Mouse (Mus musculus) neutrophil, adult 5-6 weeks (primary cell): ENCODE data around the gene Abcg1. TPM values are rescaled to one million over a fixed set of nuclear protein-coding genes. Genes with fewer than 3 reads are reported as not detected.

Source experiments
- ATAC-seq: fragments of 151-379, 151-347 bp; 2 replicates; pipeline ENCODE4 v1.8.0; 2017; ENCODE audit warnings: mild to moderate bottlenecking, moderate TSS enrichment; ENCODE audit not compliant: insufficient number of reproducible peaks, poor library complexity, low FRiP score, severe bottlenecking; ENCODE audit errors: extremely low read depth
- total RNA-seq: library from RNA; stranded (forward); fragments of 200-1000 nt; gene quantifications from 2 replicates; pipeline ENCODE4 v1.2.3, GENCODE M21; 2017

Gene Abcg1
- total RNA-seq, 1 experiment from 2014 or later = 90.7 TPM

DNA sequence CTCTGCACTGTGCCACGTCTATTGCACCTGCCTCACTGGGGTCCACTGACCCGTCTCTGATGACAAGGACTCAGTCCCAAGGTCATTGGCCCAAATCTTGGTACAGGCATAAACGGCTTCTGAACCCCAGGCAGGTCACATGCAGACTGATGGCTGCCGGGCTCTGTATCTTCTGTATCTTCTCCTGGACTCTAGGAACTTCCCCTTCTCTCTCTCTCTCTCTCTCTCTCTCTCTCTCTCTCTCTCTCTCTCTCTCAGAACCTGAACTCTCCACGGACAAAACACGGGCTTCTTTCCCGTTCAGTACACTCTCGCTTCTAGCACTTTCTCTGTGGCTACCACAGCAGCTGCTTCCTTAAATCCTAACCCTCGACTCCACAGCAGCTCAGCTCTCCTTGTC, 88.5 kb downstream of the Abcg1 start:
- no peak for ATAC-seq

DNA sequence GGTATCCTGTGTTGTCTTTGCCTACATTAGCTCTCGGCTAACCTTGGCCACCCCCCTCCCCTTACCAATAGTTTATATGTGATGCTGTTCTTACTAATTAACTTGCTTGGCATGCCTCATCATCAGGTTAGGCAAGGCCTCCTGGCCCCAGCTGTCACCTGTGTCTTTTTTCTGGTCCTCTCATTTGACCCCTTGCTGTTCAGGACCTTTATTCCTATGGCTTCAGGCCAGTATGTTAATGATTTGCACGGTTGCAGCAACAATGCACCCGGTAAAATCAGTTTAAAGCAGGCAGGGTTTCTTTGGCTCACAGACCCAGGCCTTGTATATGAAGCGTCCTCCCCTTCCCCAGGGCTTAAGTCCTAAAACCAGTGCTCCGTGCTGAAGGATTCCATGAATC, 95.0 kb downstream of the Abcg1 start:
- no peak for ATAC-seq

DNA sequence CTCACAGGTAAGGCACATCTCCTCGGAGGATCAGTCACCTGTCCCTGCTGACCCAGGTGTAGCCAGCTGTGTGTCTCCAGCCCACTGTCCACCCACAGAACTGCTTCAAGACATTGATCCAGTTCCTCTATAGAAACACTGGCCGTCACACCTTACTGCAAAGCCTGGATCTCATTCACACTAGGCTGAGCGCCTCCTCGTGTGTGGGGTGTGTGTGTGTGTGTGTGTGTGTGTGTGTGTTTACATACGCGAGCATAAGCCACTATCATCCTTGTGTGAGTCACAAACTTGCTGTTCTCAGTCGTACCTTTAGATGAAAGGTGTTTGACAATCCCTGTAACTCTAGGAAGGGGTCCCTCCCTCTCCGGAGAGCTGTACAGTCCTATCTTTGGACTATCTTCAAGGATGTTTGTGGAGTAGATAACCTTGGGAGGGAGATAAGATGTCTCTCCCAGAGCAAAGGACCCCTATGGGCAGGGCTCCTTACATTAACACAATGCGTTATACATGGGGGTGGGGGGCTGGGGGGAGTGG, 95.6 kb downstream of the Abcg1 start:
- no peak for ATAC-seq

GRCm38 (mm10) chr17:31153785-31154184, 96.3 kb downstream of the Abcg1 start:
- ATAC-seq = no peak

- no peak for ATAC-seq
Measured at GRCm38 (mm10) chr17:31157921-31158320, 100.4 kb downstream of the Abcg1 start.

- no peak for ATAC-seq
Measured at GRCm38 (mm10) chr17:31160291-31160690, 102.8 kb downstream of the Abcg1 start.

GRCm38 (mm10) chr17:31162607-31163006, 105.1 kb downstream of the Abcg1 start:
- ATAC-seq = no peak

- no peak for ATAC-seq
Measured at GRCm38 (mm10) chr17:31163821-31164220, 106.3 kb downstream of the Abcg1 start.

- no peak for ATAC-seq
Measured at GRCm38 (mm10) chr17:31165127-31165526, 107.7 kb downstream of the Abcg1 start, which contains the start of gene Tff1. Gene Tff1, minus strand, starts transcription at chr17:31165277.

Other genes starting within 250 kb of the Abcg1 start
- gene Glp1r, start 155.9 kb upstream of the Abcg1 start, total RNA-seq = not detected in 2 replicates
- not detected in 2 replicates for gene Umodl1, start 103.0 kb upstream of the Abcg1 start, total RNA-seq
- gene Tff3, start 72.0 kb downstream of the Abcg1 start, total RNA-seq = not detected in 2 replicates
- not detected in 2 replicates for gene Tff2, start 86.6 kb downstream of the Abcg1 start, total RNA-seq
- gene Tff1, start 107.6 kb downstream of the Abcg1 start, total RNA-seq = not detected in 2 replicates
- gene Tmprss3, start 141.3 kb downstream of the Abcg1 start, total RNA-seq = 0.23 and 0.49 TPM in 2 replicates
- 4.3 and 4.8 TPM in 2 replicates for gene Ubash3a, start 150.2 kb downstream of the Abcg1 start, total RNA-seq
- 1.4 TPM in 2 replicates for gene Rsph1, start 219.7 kb downstream of the Abcg1 start, total RNA-seq
- 19.5 and 19.6 TPM in 2 replicates for gene Slc37a1, start 229.1 kb downstream of the Abcg1 start, total RNA-seq